Mouse (Mus musculus): ENCODE data around the gene Tgm5.
"Not testable (repeated sequence)": the region's sequence is repeated elsewhere in the genome, so short reads cannot be mapped to it uniquely, and the experiment has no call there.

Gene Tgm5

GRCm38 (mm10) chr2:121041098-121041497 lies 44.5 kb downstream of the Tgm5 start:
- in situ Hi-C loops (cut with MseI, MboI): loop anchor here in 1 of 2 experiments (5.0 kb wide), 1 partner anchor 61 kb away; no protein-coding TSS in a partner anchor

DNA sequence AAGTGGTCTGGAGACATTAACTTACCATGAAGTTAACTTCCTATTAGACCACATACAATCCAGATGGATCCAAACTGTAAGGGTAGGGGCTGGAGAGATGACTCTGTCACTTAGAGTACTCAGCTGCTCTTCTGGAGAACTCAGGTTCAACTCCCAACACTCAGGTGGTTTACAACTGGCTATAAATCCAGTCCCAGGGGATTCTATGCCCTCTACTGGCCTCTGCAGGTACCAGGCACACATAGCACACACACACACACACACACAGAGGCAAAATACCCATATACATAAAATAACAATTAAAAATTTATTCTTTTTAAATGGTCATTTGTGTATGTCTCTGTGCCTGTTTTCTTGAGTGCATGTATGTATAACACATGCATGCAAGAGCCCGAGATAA lies 46.3 kb downstream of the Tgm5 start:
- in situ Hi-C loops (cut with MseI, MboI): no loop called here

GRCm38 (mm10) chr2:121038851-121039250 lies 46.8 kb downstream of the Tgm5 start:
- in situ Hi-C loops (cut with MseI, MboI): not testable (repeated sequence)

- in situ Hi-C loops (cut with MseI, MboI): no loop called here
Measured at GRCm38 (mm10) chr2:121036733-121037341, 48.8 kb downstream of the Tgm5 start, which contains the start of gene Epb42. Gene Epb42 (minus strand): TSS chr2:121037072.

GRCm38 (mm10) chr2:121022918-121023317 lies 62.7 kb downstream of the Tgm5 start:
- in situ Hi-C loops (cut with MseI, MboI): no loop called here

- in situ Hi-C loops (cut with MseI, MboI): no loop called here
Measured at GRCm38 (mm10) chr2:121017151-121017550, 68.5 kb downstream of the Tgm5 start.

DNA sequence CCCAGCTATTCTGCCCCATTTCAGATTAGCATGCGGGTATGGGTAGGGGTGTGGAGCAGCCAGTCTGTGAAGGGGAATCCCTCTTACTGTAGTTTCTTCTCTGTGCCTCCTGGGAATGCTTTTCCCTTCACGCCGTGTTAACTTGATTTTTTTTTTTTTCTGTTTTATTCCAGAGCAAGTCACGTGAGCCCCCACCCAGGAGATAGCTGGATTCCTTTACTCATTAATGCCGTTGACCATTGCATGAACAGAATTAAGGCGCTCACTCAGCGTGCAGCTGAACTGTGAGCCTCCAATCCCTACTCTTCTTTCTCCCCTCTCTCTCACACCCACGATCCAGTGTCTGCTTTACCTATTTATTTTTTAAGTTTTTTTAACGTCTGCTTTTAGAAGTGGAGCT lies 69.4 kb downstream of the Tgm5 start:
- in situ Hi-C loops (cut with MseI, MboI): no loop called here

DNA sequence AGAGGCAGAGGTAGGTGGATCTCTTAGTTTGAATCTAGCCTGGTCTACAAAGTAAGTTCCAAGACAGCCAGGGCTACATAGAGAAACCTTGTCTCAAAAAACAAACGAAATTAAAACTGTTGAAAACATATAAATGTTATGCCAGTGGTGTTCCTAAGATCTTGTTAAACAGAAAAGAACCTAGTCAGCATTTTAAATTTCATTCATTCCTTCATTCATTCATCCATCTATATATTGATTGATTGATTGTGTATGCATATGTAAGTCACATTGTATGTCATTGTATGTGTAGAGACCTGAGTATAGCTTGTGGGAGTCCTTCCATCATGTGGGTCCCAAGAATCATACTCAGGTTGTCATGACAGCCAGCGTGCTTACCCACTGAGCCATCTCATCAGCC lies 70.1 kb downstream of the Tgm5 start:
- in situ Hi-C loops (cut with MseI, MboI): no loop called here

- in situ Hi-C loops (cut with MseI, MboI): no loop called here
Measured at GRCm38 (mm10) chr2:121012676-121013075, 73.0 kb downstream of the Tgm5 start.

DNA sequence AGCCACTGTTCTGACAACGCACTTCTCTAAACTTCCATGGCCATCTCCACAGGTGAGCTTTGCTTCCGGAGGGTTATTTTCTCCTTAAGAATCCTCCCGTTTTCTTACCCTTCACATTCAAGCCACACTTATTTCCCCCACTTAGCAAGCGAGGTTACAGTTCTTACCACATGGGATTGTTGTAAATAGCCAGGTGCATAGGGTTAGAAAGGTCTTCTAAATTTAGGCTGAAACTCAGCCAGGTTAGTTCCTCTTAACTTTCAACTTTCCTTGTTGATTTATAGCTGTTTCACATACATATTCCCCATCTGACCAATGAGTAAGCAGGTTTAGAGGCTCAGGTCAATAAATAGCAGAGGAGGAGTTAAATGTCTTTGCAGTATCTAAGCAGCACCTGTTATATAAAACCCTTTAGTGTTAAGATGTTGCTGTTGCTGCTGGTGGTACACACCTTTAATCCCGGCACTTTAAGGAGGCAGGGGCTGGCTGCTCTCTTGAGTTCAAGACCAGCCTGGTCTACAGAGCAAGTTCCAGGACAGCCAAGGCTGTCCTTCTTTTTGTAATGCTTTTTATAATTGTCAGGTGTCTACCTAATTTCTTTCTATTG lies 76.5 kb downstream of the Tgm5 start:
- in situ Hi-C loops (cut with MseI, MboI): no loop called here

DNA sequence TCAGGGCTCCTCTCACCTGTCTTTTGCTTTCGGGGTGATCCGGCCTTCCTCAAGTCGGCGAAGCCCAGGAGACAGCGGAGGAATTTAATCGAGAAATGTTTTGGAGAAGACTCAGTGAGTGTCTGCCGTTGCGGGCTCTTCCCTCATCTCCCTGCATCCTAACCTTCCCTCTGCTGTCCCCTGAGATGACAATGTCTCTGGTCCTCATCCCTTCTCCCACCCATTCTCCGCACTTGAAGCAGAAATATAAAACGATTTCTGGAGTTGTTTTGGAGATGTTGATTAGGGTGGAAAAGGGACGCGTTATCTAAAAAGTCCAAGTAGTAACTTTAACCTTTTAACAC lies 77.0 kb downstream of the Tgm5 start:
- in situ Hi-C loops (cut with MseI, MboI): no loop called here

GRCm38 (mm10) chr2:121007925-121008663 lies 77.5 kb downstream of the Tgm5 start, which contains the start of gene Ccndbp1:
Gene Ccndbp1 (plus strand): TSS chr2:121008403.
- in situ Hi-C loops (cut with MseI, MboI): no loop called here

GRCm38 (mm10) chr2:121006986-121007385 lies 78.7 kb downstream of the Tgm5 start:
- in situ Hi-C loops (cut with MseI, MboI): no loop called here

GRCm38 (mm10) chr2:121004018-121004811 lies 81.4 kb downstream of the Tgm5 start:
- in situ Hi-C loops (cut with MseI, MboI): no loop called here

DNA sequence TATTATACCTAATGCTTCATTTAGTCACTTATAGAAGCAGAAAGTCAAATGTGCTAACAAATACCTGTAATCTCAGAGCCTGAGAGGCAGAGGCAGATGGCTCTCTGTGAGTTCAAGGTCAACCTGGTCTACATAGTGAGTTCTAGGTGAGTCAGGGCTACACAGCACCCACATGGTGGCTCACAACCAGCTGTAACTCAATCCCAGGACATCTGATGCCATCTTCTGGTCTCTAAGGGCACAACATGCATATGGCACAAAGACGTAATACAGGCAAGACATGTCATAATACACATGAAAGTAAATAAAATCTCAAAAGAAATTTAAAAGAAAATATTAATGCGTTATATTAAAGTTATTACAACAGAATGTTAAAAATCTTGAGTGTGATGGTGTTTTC lies 82.1 kb downstream of the Tgm5 start:
- in situ Hi-C loops (cut with MseI, MboI): no loop called here

DNA sequence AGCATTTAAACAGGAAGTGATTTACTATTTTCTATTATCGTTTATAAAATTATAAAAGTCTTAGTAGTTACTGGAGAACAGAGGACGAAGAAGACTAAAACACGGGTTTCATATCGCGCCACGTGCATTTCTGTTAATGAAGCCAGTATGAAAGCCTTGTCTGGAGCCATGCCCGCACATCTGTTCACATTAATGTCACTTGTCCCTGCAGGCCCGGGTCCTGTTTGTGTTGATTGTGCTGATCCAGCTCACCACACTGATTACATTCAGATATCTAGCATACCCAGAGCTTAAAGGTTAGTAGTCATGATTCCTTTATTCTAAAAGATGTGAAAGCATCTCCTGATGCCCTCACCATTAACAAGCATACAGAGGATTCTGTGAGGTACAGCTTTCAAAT lies 86.8 kb downstream of the Tgm5 start:
- in situ Hi-C loops (cut with MseI, MboI): no loop called here

DNA sequence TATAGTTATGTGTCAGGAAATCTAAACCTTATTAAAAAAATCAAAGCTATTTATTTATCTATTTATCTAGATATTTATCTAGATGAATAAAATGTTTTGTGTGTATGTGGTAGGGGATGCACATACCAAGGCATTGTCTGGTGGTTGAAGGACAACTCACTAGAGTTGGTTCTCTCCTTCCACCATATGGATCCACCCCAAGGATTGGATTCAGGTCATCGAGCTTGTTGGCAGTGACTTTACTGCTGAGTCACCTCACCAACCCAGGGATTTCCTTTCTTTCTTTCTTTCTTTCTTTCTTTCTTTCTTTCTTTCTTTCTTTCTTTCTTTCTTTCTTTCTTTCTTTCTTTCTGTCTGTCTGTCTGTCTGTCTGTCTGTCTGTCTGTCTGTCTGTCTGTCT lies 89.0 kb downstream of the Tgm5 start:
- in situ Hi-C loops (cut with MseI, MboI): not testable (repeated sequence)
